In the genomic region with DNA sequence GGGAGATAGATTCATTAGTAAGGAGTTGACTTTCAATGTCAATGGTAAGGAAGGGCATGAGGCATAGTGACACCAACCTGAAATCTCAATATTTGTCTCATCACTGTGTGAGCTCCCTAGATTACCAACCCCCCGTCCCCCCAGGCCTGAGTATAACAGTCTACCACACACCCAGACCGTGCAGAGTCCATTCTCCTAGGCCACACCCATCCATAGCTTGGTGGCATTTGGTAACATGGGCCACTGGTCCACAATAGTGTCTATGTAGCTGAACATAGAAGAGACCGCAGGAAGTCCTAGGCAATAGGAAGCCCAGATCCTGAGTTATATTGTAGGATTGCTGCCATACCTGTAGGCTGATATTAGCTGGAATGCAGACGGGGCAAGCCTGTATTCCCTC, we compare ENCODE assay signal across 28 mouse cellular contexts.
DNase-seq lines count a peak whose midpoint lies in the region; ATAC-seq and TF ChIP-seq lines count a peak whose summit lies in the region.
"Had no signal": no experiment of that assay in that cellular context is flagged by ENCODE, and none has a peak within 500 bp of the region (broad histone marks: within the 10 kb centered on the region; RNA-seq: fewer than 3 reads in every experiment).

No protein-coding gene starts in this region.

- H3K36me3 ChIP-seq in lung, embryonic 14.5 days (ENCODE audit: insufficient read depth), result no peaks in the 10 kb centered on the region
- H3K36me3 ChIP-seq in spleen, adult 2 months (ENCODE audit: control insufficient read depth, insufficient read depth, low read length), result no peaks in the 10 kb centered on the region
- H3K36me3 ChIP-seq: embryonic facial prominence, embryonic 12.5 days; G1E; heart, embryonic 13.5 days; hindbrain, embryonic 13.5 days; limb, embryonic 12.5 days; liver, embryonic 15.5 days had no signal

- WGBS in lung, embryonic 14.5 days, result 88% methylated on average over 4 of the region's 4 CpGs
- WGBS in spleen, adult 2 months, result 80% methylated on average over 4 of the region's 4 CpGs

- H3K27me3 ChIP-seq in lung, embryonic 14.5 days (ENCODE audit: insufficient read depth, low read length), result no peaks in the 10 kb centered on the region
- no peaks in the 10 kb centered on the region for H3K27me3 ChIP-seq in spleen, adult 2 months (ENCODE audit: control insufficient read depth, insufficient read depth, low read length)
- H3K27me3 ChIP-seq: embryonic facial prominence, embryonic 12.5 days; heart, embryonic 13.5 days; hindbrain, embryonic 13.5 days; limb, embryonic 12.5 days had no signal

- H3K9ac ChIP-seq in lung, embryonic 14.5 days, result no peak overlapping the region
- H3K9ac ChIP-seq: embryonic facial prominence, embryonic 12.5 days; heart, embryonic 13.5 days; hindbrain, embryonic 13.5 days; limb, embryonic 12.5 days; liver, embryonic 15.5 days had no signal

- TF ChIP-seq POLR2A in spleen, adult 2 months (IDR thresholded peaks at IDR 0.05; ENCODE audit: low read depth, low read length), result no peak

- H3K4me1 ChIP-seq in lung, embryonic 14.5 days (ENCODE audit: insufficient read depth), result peaks cover 18% of the 10 kb centered on the region
- H3K4me1 ChIP-seq in spleen, adult 2 months (ENCODE audit: control insufficient read depth, insufficient read depth, insufficient read length), result peaks cover 27% of the 10 kb centered on the region
- H3K4me1 ChIP-seq: liver, embryonic 15.5 days had no signal

- TF ChIP-seq CTCF in lung, embryonic 14.5 days (IDR thresholded peaks at IDR 0.05; ENCODE audit: low read depth), result no peak
- TF ChIP-seq CTCF in spleen, adult 2 months (IDR thresholded peaks at IDR 0.05; ENCODE audit: extremely low read depth, insufficient read depth, insufficient read length, insufficient replicate concordance), result no peak

- ATAC-seq in lung, embryonic 14.5 days (ENCODE audit: insufficient read depth), result no peak
- ATAC-seq: forebrain, embryonic 14.5 days had no signal

- peak overlapping the region; percentile 69; the same call in 1 of the 2 replicates for H3K27ac ChIP-seq in lung, embryonic 14.5 days (ENCODE audit: low read depth)
- H3K27ac ChIP-seq in spleen, adult 2 months (ENCODE audit: insufficient read depth, low read length), result peak overlapping the region; percentile 1
- H3K27ac ChIP-seq: embryonic facial prominence, embryonic 12.5 days; heart, adult 2 months; heart, embryonic 13.5 days; hindbrain, embryonic 13.5 days; left cerebral cortex, adult 2 months; limb, embryonic 12.5 days; liver, embryonic 15.5 days had no signal

- peak; percentile 45 for DNase-seq in heart, adult 11 months
- no peak for DNase-seq in heart, adult 18-20 months
- no peak for DNase-seq in lung, embryonic 14.5 days
- DNase-seq in lung, postnatal 4 days, result no peak
- DNase-seq in spleen, adult 2 months (ENCODE audit: low read depth in 1 of 2, low spot score in 2 of 2), result no peak
- no peak for DNase-seq in spleen, postnatal 36 days (ENCODE audit: low spot score in 2 of 2)
- no peak for DNase-seq in urinary bladder, postnatal 36 days (ENCODE audit: low spot score in 2 of 2)
- DNase-seq: adrenal gland, adult 8-10 months; cerebellum, adult 2 months; cerebellum, postnatal 14 days; gastrocnemius, postnatal 25 days; heart, adult 2 months; heart, postnatal 10 days; kidney, adult 2 months; kidney, postnatal 10 days; retina, postnatal 1 day; right cerebral cortex, postnatal 14 days; thymus, postnatal 14 days had no signal

- H3K4me3 ChIP-seq in lung, embryonic 14.5 days (ENCODE audit: low read depth, low read length), result no peak overlapping the region
- H3K4me3 ChIP-seq in spleen, adult 2 months (ENCODE audit: extremely low read depth, insufficient read depth, insufficient read length), result no peak overlapping the region
- H3K4me3 ChIP-seq: embryonic facial prominence, embryonic 12.5 days; heart, adult 2 months; heart, embryonic 13.5 days; hindbrain, embryonic 13.5 days; left cerebral cortex, adult 2 months; limb, embryonic 12.5 days; liver, embryonic 15.5 days; myocyte had no signal

- no peaks in the 10 kb centered on the region for H3K9me3 ChIP-seq in lung, embryonic 14.5 days (ENCODE audit: low read depth, low read length)
- H3K9me3 ChIP-seq: embryonic facial prominence, embryonic 12.5 days; hindbrain, embryonic 13.5 days; limb, embryonic 12.5 days; liver, embryonic 15.5 days had no signal

- H3K4me2 ChIP-seq in lung, embryonic 14.5 days, result no peak overlapping the region
- H3K4me2 ChIP-seq: embryonic facial prominence, embryonic 12.5 days; heart, embryonic 13.5 days; hindbrain, embryonic 13.5 days; limb, embryonic 12.5 days; liver, embryonic 15.5 days; midbrain, embryonic 11.5 days had no signal
